Mouse (Mus musculus) adrenal gland (tissue): Measurements from ENCODE around the gene Dck.
"Not testable (repeated sequence)": the region's sequence is repeated elsewhere in the genome, so short reads cannot be mapped to it uniquely, and the experiment has no call there.

ENCODE experiments used
- intact Hi-C: fragments of 180-260 bp; cut with DNase I; formaldehyde crosslinking; loops from one replicate; pipeline ENCODE4 v1.15.1; 2025
- long read RNA-seq, 2 experiments: library from polyadenylated mRNA; unstranded; transcript quantifications; one replicate each; pipeline ENCODE4 v2.0.0; 2020; ENCODE audit warnings: borderline replicate concordance in 1 of 2; ENCODE audit not compliant: insufficient replicate concordance in 1 of 2

Dck gene
- long read RNA-seq, experiment 1, partial matches to known transcripts, result 1 of 2 reads
- long read RNA-seq, experiment 1, other reads (novel, unspliced or antisense), result 1 of 2 reads
- long read RNA-seq, experiment 2, transcript Dck-201 (7 exons, 3,078 nt), result major isoform, 6 of 6 reads
- long read RNA-seq, experiment 2, partial matches to known transcripts, result 0 of 6 reads
- long read RNA-seq, experiment 2, other reads (novel, unspliced or antisense), result 0 of 6 reads

- intact Hi-C loops, result loop anchor here (10.0 kb wide), 1 partner anchor 80 kb away; no protein-coding TSS in a partner anchor
These were observed at the start of gene Dck for GRCm38 (mm10) chr5:88764987-88765481. Dck (plus strand) TSS chr5:88764996.

DNA sequence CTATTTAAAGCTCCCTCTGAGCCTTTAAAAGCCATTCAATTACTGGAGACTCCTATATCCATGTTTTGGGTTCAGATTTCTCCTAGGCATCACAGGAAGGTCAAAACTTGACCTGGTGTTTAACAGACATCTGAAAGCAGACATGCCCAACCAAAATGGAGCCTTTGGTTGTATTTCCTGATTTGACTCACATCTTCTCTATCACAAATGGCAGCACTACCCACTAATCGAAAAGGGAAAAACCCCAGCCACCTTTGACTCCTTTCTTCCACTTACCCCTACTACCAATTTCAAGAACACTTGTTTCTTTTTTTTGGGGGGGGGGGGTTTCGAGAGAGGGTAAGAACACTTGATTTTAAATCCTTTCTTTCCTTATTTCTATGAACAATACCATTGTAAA, 47.8 kb upstream of the Dck start:
- intact Hi-C loops, result no loop called here

DNA sequence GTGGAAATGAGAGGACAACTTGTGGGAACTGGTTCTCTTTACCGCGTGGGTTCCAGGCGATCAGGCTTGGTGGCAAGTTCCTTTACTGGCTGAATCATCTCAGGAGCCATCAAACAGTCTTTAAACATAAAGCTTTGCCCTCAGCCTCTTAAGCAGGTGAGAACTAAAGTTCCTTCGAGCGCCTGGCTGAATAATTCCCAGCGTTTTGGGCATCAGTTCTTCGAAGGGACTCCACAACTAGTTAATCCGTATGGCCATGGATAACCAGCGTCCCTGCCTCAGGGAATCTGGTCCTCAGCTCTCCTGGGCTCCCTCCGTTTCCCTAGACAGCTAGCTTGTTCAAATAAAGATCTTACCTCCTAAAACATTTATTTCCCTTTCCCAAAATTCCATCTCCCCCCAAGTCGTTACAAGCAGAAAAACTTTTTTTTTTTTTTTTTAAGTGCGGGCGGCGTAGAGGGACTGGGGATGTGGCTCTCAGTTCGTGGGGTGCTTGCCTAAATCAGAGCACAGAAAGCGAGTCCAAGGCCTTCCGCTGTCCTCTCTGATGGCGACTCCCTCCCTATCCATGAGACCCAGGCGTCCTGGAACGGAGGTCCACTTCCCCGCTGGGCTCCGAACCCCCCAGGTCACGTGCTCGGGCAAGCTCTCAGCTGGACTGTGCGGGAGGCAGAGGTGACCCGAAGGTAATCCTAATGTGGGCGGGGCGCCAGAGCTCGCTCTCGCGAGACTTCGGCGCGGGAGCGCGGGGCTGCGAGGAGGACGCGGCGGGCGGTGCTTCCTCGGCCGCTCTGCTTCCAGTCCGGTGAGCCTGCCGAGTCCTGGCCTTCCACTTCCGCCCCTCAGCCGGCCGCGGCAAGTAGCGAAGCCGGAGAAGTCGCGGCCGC, 44.4 kb upstream of the Dck start, which contains the start of gene Mob1b:
Mob1b (plus strand) TSS at position 740 of the 887 bp plus-strand sequence.
- intact Hi-C loops, result loop anchor here (5.0 to 10.0 kb wide), 2 partner anchors 37 to 46 kb away; partner anchors contain the start of gene Grsf1

DNA sequence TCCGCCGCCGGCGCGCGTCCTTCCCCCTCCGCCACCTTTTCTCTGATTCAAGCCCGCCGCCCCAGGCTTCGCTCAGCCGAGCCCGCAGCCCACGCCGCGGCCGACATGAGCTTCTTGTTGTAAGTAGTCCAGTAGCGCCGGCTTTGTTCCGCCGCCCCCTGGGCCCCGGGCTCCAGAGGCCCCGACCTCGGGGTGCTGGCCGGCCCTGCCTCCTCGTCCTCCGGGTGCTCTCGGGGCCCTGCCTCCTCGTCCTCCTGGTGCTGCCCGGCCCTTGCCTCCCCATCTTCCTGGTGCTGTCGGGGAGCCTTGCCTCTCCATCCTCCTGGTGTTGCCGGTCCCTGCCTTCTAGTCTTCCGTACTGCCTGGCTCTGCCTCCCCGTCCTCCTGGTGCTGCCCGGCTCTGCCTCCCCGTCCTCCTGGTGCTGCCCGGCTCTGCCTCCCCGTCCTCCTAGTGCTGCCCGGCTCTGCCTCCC, 43.8 kb upstream of the Dck start:
- intact Hi-C loops, result loop anchor here (5.0 to 10.0 kb wide), 2 partner anchors 36 to 46 kb away; partner anchors contain the start of gene Grsf1

GRCm38 (mm10) chr5:88721565-88722212, 43.1 kb upstream of the Dck start:
- intact Hi-C loops, result loop anchor here (5.0 to 10.0 kb wide), 2 partner anchors 36 to 47 kb away; partner anchors contain the start of gene Grsf1

- intact Hi-C loops, result loop anchor here (5.0 to 10.0 kb wide), 2 partner anchors 35 to 47 kb away; partner anchors contain the start of gene Grsf1
These were observed 42.6 kb upstream of the Dck start for GRCm38 (mm10) chr5:88722213-88722600.

DNA sequence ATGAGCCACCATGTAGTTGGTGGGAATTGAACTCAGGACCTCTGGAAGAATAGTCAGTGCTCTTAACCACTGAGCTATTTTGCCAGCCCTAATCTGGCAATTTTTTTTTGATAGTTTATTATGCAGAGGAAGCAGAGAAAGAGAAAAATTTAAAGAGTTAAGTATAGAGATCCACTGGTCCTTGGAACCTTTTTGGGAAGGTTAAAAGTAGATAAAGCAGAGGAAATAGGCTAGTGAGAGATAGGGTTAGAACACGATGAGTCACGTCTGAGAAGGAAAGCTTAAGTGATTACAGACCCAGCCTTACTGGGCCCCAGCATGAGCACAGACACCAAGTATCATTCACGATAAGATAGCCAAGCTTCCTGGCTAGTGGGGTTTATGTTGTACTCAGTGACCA, 40.8 kb upstream of the Dck start:
- intact Hi-C loops, result loop anchor here (5.0 to 10.0 kb wide), 2 partner anchors 33 to 49 kb away; partner anchors contain the start of gene Grsf1

- intact Hi-C loops, result loop anchor here (10.0 kb wide), 1 partner anchor 53 kb away; the partner anchor contains the start of gene Grsf1
These were observed 37.1 kb upstream of the Dck start for GRCm38 (mm10) chr5:88727593-88728144.

DNA sequence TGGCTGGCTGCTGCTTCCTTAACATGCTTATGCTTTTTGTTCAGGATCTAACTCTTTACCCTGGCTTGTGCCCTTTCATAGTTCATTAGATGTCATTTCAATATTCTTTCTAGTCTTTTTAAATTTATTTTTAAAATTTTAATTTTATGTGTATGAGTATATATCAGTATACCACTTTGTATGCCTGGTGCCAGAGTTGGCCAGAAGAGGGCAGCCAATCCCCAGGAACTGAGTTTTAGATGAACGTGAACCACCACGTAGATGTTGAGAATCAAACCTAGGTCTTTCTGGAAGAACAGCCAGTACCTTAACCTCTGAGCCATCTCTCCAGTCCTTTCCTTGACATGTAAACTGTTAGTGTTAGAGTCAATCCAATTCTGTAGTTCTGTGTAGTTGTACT, 30.0 kb upstream of the Dck start:
- intact Hi-C loops, result no loop called here

DNA sequence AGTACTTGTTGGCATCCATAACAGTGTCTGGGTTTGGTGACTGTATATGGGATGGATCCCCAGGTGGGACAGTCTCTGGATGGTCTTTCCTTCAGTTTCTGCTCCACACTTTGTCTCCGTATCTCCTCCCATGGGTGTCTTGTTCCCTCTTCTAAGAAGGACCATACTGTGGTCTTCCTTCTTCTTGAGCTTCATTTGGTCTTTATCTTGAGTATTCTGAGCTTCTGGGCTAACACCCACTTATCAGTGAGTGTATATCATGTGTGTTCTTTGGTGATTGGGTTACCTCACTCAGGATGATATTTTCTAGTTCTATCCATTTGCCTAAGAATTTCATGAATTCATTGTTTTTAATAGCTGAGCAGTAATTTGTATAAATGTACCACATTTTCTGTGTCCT, 23.7 kb upstream of the Dck start:
- intact Hi-C loops, result not testable (repeated sequence)

GRCm38 (mm10) chr5:88747774-88748173, 17.0 kb upstream of the Dck start:
- intact Hi-C loops, result no loop called here

DNA sequence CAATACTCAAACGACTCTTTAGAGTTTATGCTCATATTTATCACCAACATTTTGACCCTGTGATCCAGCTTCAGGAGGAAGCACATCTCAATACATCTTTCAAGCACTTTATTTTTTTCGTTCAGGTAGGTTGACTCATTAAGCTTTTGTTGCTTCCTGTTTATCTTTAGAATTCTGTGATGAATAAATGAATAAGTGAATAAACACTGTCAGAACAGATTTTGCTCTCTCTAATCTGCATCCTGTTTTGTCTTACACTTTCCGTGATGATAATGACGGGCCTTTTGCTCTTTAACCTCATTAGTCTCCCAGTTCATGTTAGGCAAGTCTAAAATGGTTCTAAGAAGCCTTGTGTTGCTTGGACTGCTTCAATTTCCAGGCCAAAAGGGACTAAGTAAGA, 11.6 kb upstream of the Dck start:
- intact Hi-C loops, result no loop called here

DNA sequence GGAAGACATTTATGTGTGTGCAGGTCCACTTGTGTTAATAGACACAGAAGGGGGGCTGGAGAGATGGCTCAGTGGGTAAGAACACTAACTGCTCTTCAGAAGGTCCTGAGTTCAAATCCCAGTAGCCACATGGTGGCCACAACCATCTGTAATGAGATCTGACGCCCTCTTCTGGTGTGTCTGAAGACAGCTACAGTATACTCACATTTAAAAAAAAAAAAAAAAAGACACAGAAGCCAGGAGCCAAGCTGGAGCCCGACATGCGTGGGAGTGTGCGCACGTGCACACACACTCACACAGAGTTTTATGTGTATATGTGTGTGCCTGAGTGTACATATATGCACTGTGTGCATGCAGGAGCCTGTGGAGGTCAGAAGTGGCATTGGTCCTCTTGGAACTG, 2.2 kb upstream of the Dck start:
- intact Hi-C loops, result loop anchor here (10.0 kb wide), 1 partner anchor 78 kb away; no protein-coding TSS in a partner anchor

DNA sequence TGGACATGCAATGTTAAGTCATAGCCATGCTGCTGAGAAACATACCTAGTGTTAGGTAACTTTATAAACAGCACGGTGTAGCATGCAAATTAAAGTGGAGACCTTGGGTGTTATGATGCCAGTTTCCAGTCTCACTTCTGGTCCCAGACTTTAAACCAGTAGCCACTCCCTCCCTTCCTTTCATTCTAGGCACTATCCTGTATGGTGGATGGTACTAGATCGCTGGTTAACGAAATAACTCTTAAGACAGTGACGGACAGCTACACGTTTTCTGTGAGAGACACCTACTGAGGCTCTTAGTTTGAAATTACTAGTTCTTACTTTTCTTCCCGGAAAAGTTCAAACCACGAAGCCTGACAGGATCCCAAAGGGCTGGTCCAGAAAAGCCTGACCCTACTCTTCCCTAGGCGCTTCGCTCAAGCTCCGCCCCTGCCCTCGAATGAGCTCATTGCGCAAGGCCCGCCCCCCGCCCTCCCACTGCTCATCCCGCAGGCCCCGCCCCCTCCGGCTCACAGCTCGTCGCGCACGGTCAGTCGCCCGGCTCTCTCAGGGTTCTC, 288 bp upstream of the Dck start:
- intact Hi-C loops, result loop anchor here (10.0 kb wide), 1 partner anchor 80 kb away; no protein-coding TSS in a partner anchor

DNA sequence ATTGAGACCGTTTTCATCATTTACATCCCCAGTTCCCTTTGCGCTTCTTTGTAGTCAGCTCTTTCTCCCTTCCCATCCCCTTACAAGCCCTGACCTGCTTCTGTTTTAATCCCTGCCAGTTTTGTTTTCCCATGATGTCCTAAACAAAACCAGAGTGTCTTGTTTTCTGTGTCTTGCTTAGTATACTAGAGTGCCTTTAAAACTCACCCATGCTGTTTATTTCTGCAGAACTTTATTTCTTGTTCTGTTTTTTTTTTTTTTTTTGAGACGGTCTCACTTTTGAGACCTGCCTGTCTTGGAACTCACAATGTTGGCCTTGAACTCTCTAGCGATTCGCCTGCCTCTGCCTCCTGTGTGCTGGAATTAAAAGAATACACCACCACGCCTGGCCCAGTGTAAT, 791 bp downstream of the Dck start:
- intact Hi-C loops, result loop anchor here (10.0 kb wide), 1 partner anchor 81 kb away; no protein-coding TSS in a partner anchor

- intact Hi-C loops, result loop anchor here (10.0 kb wide), 1 partner anchor 81 kb away; no protein-coding TSS in a partner anchor
These were observed 1.3 kb downstream of the Dck start for GRCm38 (mm10) chr5:88766121-88766520.

- intact Hi-C loops, result loop anchor here (10.0 kb wide), 1 partner anchor 82 kb away; no protein-coding TSS in a partner anchor
These were observed 2.1 kb downstream of the Dck start for GRCm38 (mm10) chr5:88766863-88767262.

GRCm38 (mm10) chr5:88768201-88768600, 3.4 kb downstream of the Dck start:
- intact Hi-C loops, result loop anchor here (10.0 kb wide), 1 partner anchor 83 kb away; no protein-coding TSS in a partner anchor

DNA sequence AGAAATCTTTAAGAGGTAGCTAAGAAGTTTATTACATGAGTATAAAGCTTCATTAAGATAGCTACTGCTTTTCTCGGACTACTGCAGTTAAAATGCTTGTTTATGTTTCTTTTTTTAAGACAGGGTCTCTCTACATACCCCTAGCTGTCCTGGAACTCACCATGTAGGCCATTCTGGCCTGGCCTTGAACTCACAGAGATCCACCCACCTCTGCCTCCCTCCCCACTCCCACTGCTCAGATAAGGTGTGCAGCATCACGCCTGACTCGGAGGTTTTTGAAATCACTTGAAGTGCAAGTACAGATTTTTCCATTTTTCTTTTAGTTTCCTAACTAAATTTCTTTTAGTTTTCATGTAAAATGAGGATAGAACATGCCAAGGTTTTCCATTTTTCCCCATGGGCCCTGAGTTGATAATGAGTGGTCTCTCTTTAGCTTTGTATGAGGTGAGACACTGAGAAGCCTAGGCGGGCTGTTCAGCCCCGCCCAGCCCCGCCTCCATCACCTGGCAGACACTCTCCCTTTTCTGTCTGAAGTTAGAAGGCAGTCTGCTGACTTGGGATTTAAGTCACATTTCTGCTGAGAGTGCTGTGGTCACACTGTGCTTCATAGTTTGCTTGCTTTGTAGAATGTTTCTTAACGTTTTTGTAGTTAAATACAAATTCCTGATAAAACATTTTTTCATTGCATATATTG, 17.4 kb downstream of the Dck start:
- intact Hi-C loops, result no loop called here
